Mouse (Mus musculus) stomach, postnatal 0 days (tissue): ENCODE data around the gene Cklf.

Experiments
- CTCF ChIP-seq: IDR thresholded peaks from 2 replicates; pipeline ENCODE4 v1.5.1; 2016; ENCODE audit warnings: antibody characterized with exemption, low read depth, mild to moderate bottlenecking, moderate library complexity
- EP300 ChIP-seq: optimal IDR thresholded peaks from 2 replicates; pipeline ENCODE3; 2016; ENCODE audit warnings: antibody characterized with exemption

GRCm38 (mm10) chr8:104239418-104239861, 11.2 kb upstream of the Cklf start:
- TF ChIP-seq CTCF (no peak), EP300 (no peak)
